Mouse (Mus musculus) lung, embryonic 16.5 days (tissue): ENCODE measurements around the gene Gbgt1. TPM values are rescaled to one million over a fixed set of nuclear protein-coding genes. Genes with fewer than 3 reads are reported as not detected.

Experiments used
- ATAC-seq: fragments of 200-750 bp; cut with Nextera tagmentation; 2 replicates; pipeline ENCODE4 v1.8.0; 2017; ENCODE audit warnings: low read depth, mild to moderate bottlenecking, moderate library complexity
- H3K27ac ChIP-seq: fragments of 300-500 bp; sonication (generic); 2 replicates; pipeline ENCODE4 v1.5.1; 2014; ENCODE audit warnings: mild to moderate bottlenecking, control low read depth, low read length
- H3K27me3 ChIP-seq: fragments of 300-500 bp; sonication (generic); 2 replicates; pipeline ENCODE4 v1.6.1; 2014; ENCODE audit warnings: low read depth, low read length, mixed read lengths; ENCODE audit not compliant: control insufficient read depth, insufficient read depth
- H3K36me3 ChIP-seq: fragments of 300-500 bp; sonication (generic); 2 replicates; pipeline ENCODE4 v1.6.1; 2014; ENCODE audit warnings: low read length; ENCODE audit not compliant: control insufficient read depth, insufficient read depth
- H3K4me1 ChIP-seq: fragments of 300-500 bp; sonication (generic); replicated peaks from 2 replicates; pipeline ENCODE4 v1.6.1; 2014; ENCODE audit warnings: low read length, mixed read lengths; ENCODE audit not compliant: control insufficient read depth, insufficient read depth
- H3K4me2 ChIP-seq: fragments of 300-500 bp; sonication (generic); 2 replicates; pipeline ENCODE4 v1.6.1; 2014; ENCODE audit warnings: low read depth, low read length, control low read depth
- H3K4me3 ChIP-seq: fragments of 300-500 bp; sonication (generic); 2 replicates; pipeline ENCODE4 v1.5.1; 2014; ENCODE audit warnings: mild to moderate bottlenecking, low read length, control low read depth
- H3K9ac ChIP-seq: fragments of 300-500 bp; sonication (generic); 2 replicates; pipeline ENCODE4 v1.6.1; 2014; ENCODE audit warnings: low read length, control low read depth
- H3K9me3 ChIP-seq: fragments of 300-500 bp; sonication (generic); 2 replicates; pipeline ENCODE4 v1.6.1; 2016; ENCODE audit warnings: low read length; ENCODE audit not compliant: control insufficient read depth
- WGBS: fragments of 180-500 bp; shearing (Covaris S2); extraction: QIAGEN DNeasy Blood & Tissue Kit; methylation state at CpG from one replicate; pipeline ENCODE4 v1.1.7; 2014; 5-methylcytosine and 5-hydroxymethylcytosine counted together
- polyA plus RNA-seq: library from polyadenylated mRNA; unstranded; fragments of >200 nt; fragmentation: Nextera tagmentation; extraction: Ambion mirVana; gene quantifications from 2 replicates; pipeline ENCODE4 v1.2.1, GENCODE M21; 2015

Gene Gbgt1
- polyA plus RNA-seq, 1 experiment from 2014 or later, result 1.1 TPM

GRCm38 (mm10) chr2:28525219-28525942 lies 28.7 kb downstream of the Gbgt1 start:
- peak; percentile 75 for ATAC-seq
- Histone ChIP-seq H3K4me2 (no peak overlapping the region), H3K4me1 (peaks cover 28% of the 10 kb centered on the region), H3K4me3 (no peak overlapping the region), H3K36me3 (no peaks in the 10 kb centered on the region), H3K9ac (0 out of 2 replicates have a peak overlapping the region, but pooled peaks have one; percentile 17), H3K27ac (peak overlapping the region; percentile 80), H3K27me3 (no peaks in the 10 kb centered on the region), H3K9me3 (no peaks in the 10 kb centered on the region)
- WGBS, result 15% methylated on average over 11 of the region's 11 CpGs

- Histone ChIP-seq H3K27me3 (no peaks in the 10 kb centered on the region), H3K9me3 (no peaks in the 10 kb centered on the region), H3K36me3 (no peaks in the 10 kb centered on the region), H3K27ac (peak overlapping the region; percentile 80), H3K4me3 (no peak overlapping the region), H3K9ac (0 out of 2 replicates have a peak overlapping the region, but pooled peaks have one; percentile 17), H3K4me1 (peaks cover 28% of the 10 kb centered on the region), H3K4me2 (no peak overlapping the region)
- WGBS, result 34% methylated on average over 12 of the region's 12 CpGs
- peak; percentile 15; the same call in 1 of the 2 replicates for ATAC-seq
Observed at GRCm38 (mm10) chr2:28525943-28526876, 29.5 kb downstream of the Gbgt1 start.

GRCm38 (mm10) chr2:28527436-28528353 lies 31.0 kb downstream of the Gbgt1 start:
- Histone ChIP-seq H3K4me3 (no peak overlapping the region), H3K4me2 (no peak overlapping the region), H3K9me3 (no peaks in the 10 kb centered on the region), H3K36me3 (no peaks in the 10 kb centered on the region), H3K9ac (no peak overlapping the region), H3K27ac (no peak overlapping the region), H3K27me3 (no peaks in the 10 kb centered on the region), H3K4me1 (peaks cover 32% of the 10 kb centered on the region)
- WGBS, result 86% methylated on average over 20 of the region's 20 CpGs
- no peak for ATAC-seq

GRCm38 (mm10) chr2:28528354-28528730 lies 31.7 kb downstream of the Gbgt1 start:
- H3K9ac ChIP-seq, result no peak overlapping the region
- H3K4me1 ChIP-seq, result peaks cover 36% of the 10 kb centered on the region
- H3K4me3 ChIP-seq, result no peak overlapping the region
- H3K27me3 ChIP-seq, result no peaks in the 10 kb centered on the region
- whole genome bisulfite sequencing, result 84% methylated on average over 7 of the region's 7 CpGs
- H3K27ac ChIP-seq, result no peak overlapping the region
- no peak overlapping the region for H3K4me2 ChIP-seq
- H3K36me3 ChIP-seq, result no peaks in the 10 kb centered on the region
- ATAC-seq, result no peak
- H3K9me3 ChIP-seq, result no peaks in the 10 kb centered on the region

- WGBS, result 56% methylated on average over 4 of the region's 4 CpGs
- Histone ChIP-seq H3K4me1 (peaks cover 39% of the 10 kb centered on the region), H3K4me3 (no peak overlapping the region), H3K27ac (no peak overlapping the region), H3K4me2 (no peak overlapping the region), H3K9me3 (no peaks in the 10 kb centered on the region), H3K9ac (0 out of 2 replicates have a peak overlapping the region, but pooled peaks have one; percentile 11), H3K36me3 (no peaks in the 10 kb centered on the region), H3K27me3 (no peaks in the 10 kb centered on the region)
- ATAC-seq, result no peak
Observed at GRCm38 (mm10) chr2:28529856-28530255, 33.2 kb downstream of the Gbgt1 start.

- Histone ChIP-seq H3K4me1 (peaks cover 39% of the 10 kb centered on the region), H3K4me2 (no peak overlapping the region), H3K36me3 (no peaks in the 10 kb centered on the region), H3K9me3 (no peaks in the 10 kb centered on the region), H3K9ac (no peak overlapping the region), H3K27ac (no peak overlapping the region), H3K27me3 (no peaks in the 10 kb centered on the region), H3K4me3 (no peak overlapping the region)
- ATAC-seq, result no peak
- 61% methylated on average over 7 of the region's 7 CpGs for WGBS
Observed at GRCm38 (mm10) chr2:28530311-28530710, 33.6 kb downstream of the Gbgt1 start.

GRCm38 (mm10) chr2:28532938-28533771 lies 36.5 kb downstream of the Gbgt1 start:
- H3K4me3 ChIP-seq, result peak overlapping the region; percentile 76
- H3K27ac ChIP-seq, result peak overlapping the region; percentile 57
- peak overlapping the region; percentile 77 for H3K9ac ChIP-seq
- 2% methylated on average over 48 of the region's 49 CpGs for WGBS
- peak overlapping the region; percentile 77 for H3K4me2 ChIP-seq
- no peaks in the 10 kb centered on the region for H3K9me3 ChIP-seq
- H3K27me3 ChIP-seq, result no peaks in the 10 kb centered on the region
- peak; percentile 96 for ATAC-seq
- peaks cover 49% of the 10 kb centered on the region for H3K4me1 ChIP-seq
- no peaks in the 10 kb centered on the region for H3K36me3 ChIP-seq

- peaks cover 53% of the 10 kb centered on the region for H3K4me1 ChIP-seq
- no peaks in the 10 kb centered on the region for H3K9me3 ChIP-seq
- no peak for ATAC-seq
Observed at GRCm38 (mm10) chr2:28533901-28534435, 37.3 kb downstream of the Gbgt1 start.

More at GRCm38 (mm10) chr2:28533901-28534435, 37.3 kb downstream of the Gbgt1 start:
- Histone ChIP-seq H3K4me3 (peak overlapping the region; percentile 76), H3K4me2 (peak overlapping the region; percentile 77), H3K36me3 (no peaks in the 10 kb centered on the region), H3K27ac (peak overlapping the region; percentile 76), H3K27me3 (no peaks in the 10 kb centered on the region), H3K9ac (peak overlapping the region; percentile 77)
- 66% methylated on average over 7 of the region's 7 CpGs for WGBS
